Mouse (Mus musculus): ENCODE data around the gene Cldn4. TPM values are rescaled to one million over a fixed set of nuclear protein-coding genes. Genes with fewer than 3 reads are reported as not detected.
"Not testable (repeated sequence)": the region's sequence is repeated elsewhere in the genome, so short reads cannot be mapped to it uniquely, and the experiment has no call there.

Cldn4 gene
- polyA plus RNA-seq, 1 experiment from 2014 or later = not detected

DNA sequence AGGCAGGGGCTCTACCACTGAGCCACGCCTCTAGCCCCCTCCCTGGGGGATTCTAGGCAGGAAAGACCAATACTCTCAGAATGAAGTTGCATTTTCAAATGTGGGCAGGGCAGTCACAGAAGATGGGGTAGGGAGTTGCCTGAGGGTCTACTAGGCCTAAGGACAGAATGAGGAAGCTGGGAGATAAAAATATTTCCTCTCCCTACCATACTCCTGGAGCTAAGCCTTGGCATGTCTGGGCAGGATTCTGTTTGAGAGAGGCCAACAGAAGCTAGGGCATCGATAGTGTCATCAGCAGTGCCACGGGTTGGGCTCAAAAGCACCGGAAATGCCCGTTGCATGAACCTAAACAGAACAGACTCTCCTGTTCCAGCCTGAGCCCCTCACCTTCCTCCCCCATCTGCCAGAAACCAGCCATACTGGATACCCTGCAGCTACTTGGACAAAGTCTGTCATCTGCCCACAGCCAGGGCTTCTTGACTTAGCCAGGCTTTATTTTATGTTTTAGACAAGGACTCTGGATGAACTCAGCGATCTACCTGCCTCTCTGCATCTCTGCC lies 10.0 kb downstream of the Cldn4 start:
- no peaks in the 10 kb centered on the region for H3K9me3 ChIP-seq (ENCODE audit: control insufficient read depth, low read length)
- no peak overlapping the region for H3K9ac ChIP-seq (replicated peaks; ENCODE audit: low read depth, low read length)
- H3K4me1 ChIP-seq (replicated peaks; ENCODE audit: control insufficient read depth, insufficient read depth, low read length) = peaks cover 6% of the 10 kb centered on the region; the same call in 1 of the 2 replicates
- H3K36me3 ChIP-seq (ENCODE audit: control insufficient read depth, insufficient read depth) = no peaks in the 10 kb centered on the region
- no peak overlapping the region for H3K4me3 ChIP-seq (replicated peaks; ENCODE audit: low read length)
- H3K4me2 ChIP-seq (ENCODE audit: low read length) = no peak overlapping the region
- 94% methylated on average over 6 of the region's 6 CpGs for WGBS
- ATAC-seq = no peak
- H3K27ac ChIP-seq (ENCODE audit: low read length) = no peak overlapping the region
- no peaks in the 10 kb centered on the region for H3K27me3 ChIP-seq (replicated peaks; ENCODE audit: control insufficient read depth, insufficient read depth, low read length)

DNA sequence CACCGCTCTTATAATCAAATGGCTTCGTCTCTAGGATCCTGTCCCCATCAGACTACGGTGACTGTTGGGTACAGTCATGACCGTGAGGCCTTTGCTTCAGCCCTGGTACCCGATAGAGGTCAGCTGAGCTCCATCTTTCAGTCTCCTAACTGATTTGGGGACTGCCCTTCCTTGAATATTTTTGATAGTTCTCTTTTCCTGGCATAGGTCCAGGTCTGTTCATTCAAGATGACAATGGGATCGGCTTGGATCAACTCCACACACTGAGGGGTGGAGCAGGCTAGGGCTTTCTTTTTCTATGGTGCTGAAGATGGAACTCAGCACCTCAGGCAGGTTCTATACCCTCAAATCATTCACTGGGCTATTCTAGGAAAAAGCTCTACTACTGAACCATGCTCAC lies 10.7 kb downstream of the Cldn4 start:
- Histone ChIP-seq H3K27ac (ENCODE audit: low read length) (no peak overlapping the region), H3K4me3 (replicated peaks; ENCODE audit: low read length) (no peak overlapping the region), H3K9me3 (ENCODE audit: control insufficient read depth, low read length) (no peaks in the 10 kb centered on the region), H3K27me3 (replicated peaks; ENCODE audit: control insufficient read depth, insufficient read depth, low read length) (no peaks in the 10 kb centered on the region), H3K4me1 (replicated peaks; ENCODE audit: control insufficient read depth, insufficient read depth, low read length) (peaks cover 6% of the 10 kb centered on the region; the same call in 1 of the 2 replicates), H3K4me2 (ENCODE audit: low read length) (no peak overlapping the region), H3K36me3 (ENCODE audit: control insufficient read depth, insufficient read depth) (no peaks in the 10 kb centered on the region), H3K9ac (replicated peaks; ENCODE audit: low read depth, low read length) (no peak overlapping the region)
- WGBS = 88% methylated on average over 6 of the region's 6 CpGs
- ATAC-seq = no peak

DNA sequence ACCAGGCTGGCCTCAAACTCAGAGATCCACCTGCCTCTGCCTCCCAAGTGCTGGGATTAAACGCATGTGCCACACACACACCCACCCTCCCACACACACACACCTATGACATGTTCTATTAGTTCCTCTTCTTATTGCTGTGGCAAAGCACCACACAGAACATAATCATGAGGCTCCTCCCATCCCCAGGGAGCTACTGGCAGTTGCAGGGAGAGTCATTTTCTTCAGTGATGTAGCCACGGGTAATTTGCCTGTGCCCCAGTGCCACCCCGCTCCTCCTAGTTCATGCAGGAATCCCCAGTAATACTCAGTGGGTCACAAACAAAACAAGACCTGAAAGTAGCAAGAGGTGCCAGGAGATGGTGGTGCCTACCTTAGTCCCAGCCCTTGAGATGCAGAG lies 12.1 kb downstream of the Cldn4 start:
- Histone ChIP-seq H3K4me2 (ENCODE audit: low read length) (no peak overlapping the region), H3K9ac (replicated peaks; ENCODE audit: low read depth, low read length) (no peak overlapping the region), H3K36me3 (ENCODE audit: control insufficient read depth, insufficient read depth) (no peaks in the 10 kb centered on the region), H3K4me1 (replicated peaks; ENCODE audit: control insufficient read depth, insufficient read depth, low read length) (peaks cover 6% of the 10 kb centered on the region; the same call in 1 of the 2 replicates), H3K4me3 (replicated peaks; ENCODE audit: low read length) (no peak overlapping the region), H3K27ac (ENCODE audit: low read length) (no peak overlapping the region), H3K27me3 (replicated peaks; ENCODE audit: control insufficient read depth, insufficient read depth, low read length) (peaks cover 2% of the 10 kb centered on the region; the same call in 1 of the 2 replicates), H3K9me3 (ENCODE audit: control insufficient read depth, low read length) (no peaks in the 10 kb centered on the region)
- no peak for ATAC-seq
- 95% methylated on average over 3 of the region's 3 CpGs for WGBS

DNA sequence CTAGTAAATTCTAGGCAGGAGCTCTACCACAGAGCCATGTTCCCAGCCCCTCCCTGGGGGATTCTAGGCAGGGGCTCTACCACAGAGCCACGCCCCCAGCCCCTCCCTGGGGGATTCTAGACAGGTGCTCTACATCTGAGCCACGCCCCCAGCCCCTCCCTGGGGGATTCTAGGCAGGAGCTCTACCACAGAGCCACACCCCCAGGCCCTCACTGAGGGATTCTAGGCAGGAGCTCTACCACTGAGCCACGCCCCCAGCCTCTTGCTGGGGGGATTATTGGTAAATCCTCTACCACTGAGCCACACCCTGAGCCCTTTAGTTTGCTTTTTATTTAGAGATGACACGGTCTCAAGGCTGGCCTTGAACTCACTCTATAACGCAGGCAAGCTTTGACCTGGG lies 13.0 kb downstream of the Cldn4 start:
- ATAC-seq; H3K4me3 ChIP-seq (replicated peaks; ENCODE audit: low read length); H3K4me1 ChIP-seq (replicated peaks; ENCODE audit: control insufficient read depth, insufficient read depth, low read length); H3K9ac ChIP-seq (replicated peaks; ENCODE audit: low read depth, low read length); H3K27me3 ChIP-seq (replicated peaks; ENCODE audit: control insufficient read depth, insufficient read depth, low read length); H3K9me3 ChIP-seq (ENCODE audit: control insufficient read depth, low read length); H3K27ac ChIP-seq (ENCODE audit: low read length); H3K36me3 ChIP-seq (ENCODE audit: control insufficient read depth, insufficient read depth); H3K4me2 ChIP-seq (ENCODE audit: low read length): not testable (repeated sequence)
- WGBS = 89% methylated on average over 5 of the region's 5 CpGs

DNA sequence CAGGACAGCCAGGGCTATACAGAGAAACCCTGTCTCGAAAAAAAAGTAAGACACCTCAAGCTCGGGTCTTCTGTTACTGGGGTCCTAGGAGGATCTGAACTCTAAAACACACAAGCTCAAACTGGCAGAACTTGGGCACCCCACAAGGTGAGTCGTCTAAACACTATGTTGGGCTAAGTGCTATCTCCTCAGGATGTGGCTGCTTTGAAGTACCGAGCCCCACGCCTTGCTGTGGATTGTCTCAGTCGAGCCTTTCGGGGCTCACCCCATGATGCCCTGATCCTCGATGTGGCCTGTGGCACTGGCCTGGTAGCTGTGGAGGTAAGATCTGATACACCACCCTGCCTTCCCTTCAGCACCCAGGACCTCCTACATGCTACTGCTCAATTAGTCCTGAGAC lies 13.5 kb downstream of the Cldn4 start:
- 93% methylated on average over 8 of the region's 8 CpGs for WGBS
- ATAC-seq = no peak
- Histone ChIP-seq H3K9me3 (ENCODE audit: control insufficient read depth, low read length) (no peaks in the 10 kb centered on the region), H3K27ac (ENCODE audit: low read length) (no peak overlapping the region), H3K36me3 (ENCODE audit: control insufficient read depth, insufficient read depth) (no peaks in the 10 kb centered on the region), H3K9ac (replicated peaks; ENCODE audit: low read depth, low read length) (no peak overlapping the region), H3K27me3 (replicated peaks; ENCODE audit: control insufficient read depth, insufficient read depth, low read length) (peaks cover 2% of the 10 kb centered on the region; the same call in 1 of the 2 replicates), H3K4me2 (ENCODE audit: low read length) (no peak overlapping the region), H3K4me1 (replicated peaks; ENCODE audit: control insufficient read depth, insufficient read depth, low read length) (peaks cover 6% of the 10 kb centered on the region; the same call in 1 of the 2 replicates), H3K4me3 (replicated peaks; ENCODE audit: low read length) (no peak overlapping the region)

DNA sequence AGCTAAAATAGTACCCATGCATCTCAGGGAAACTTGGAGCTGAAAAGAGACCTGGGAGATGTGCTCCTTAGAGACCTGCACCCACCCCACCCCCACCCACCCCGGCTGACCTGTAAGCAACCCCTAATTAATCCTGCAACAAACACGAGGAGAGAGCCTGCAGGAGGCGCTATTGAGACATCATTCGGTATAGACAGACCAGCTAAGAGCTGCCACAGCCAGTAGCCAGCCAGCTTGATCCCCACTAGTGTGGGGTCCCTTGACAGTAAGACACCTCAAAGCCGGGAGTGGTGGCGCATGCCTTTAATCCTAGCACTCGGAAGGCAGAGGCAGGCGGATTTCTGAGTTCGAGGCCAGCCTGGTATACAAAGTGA lies 13.8 kb downstream of the Cldn4 start:
- peak overlapping the region; percentile 79 for H3K4me3 ChIP-seq (replicated peaks; ENCODE audit: low read length)
- no peaks in the 10 kb centered on the region for H3K9me3 ChIP-seq (ENCODE audit: control insufficient read depth, low read length)
- H3K4me1 ChIP-seq (replicated peaks; ENCODE audit: control insufficient read depth, insufficient read depth, low read length) = peaks cover 6% of the 10 kb centered on the region; the same call in 1 of the 2 replicates
- H3K27me3 ChIP-seq (replicated peaks; ENCODE audit: control insufficient read depth, insufficient read depth, low read length) = peaks cover 2% of the 10 kb centered on the region; the same call in 1 of the 2 replicates
- 50% methylated on average over 9 of the region's 9 CpGs for WGBS
- H3K27ac ChIP-seq (ENCODE audit: low read length) = no peak overlapping the region
- peak overlapping the region; percentile 85 for H3K4me2 ChIP-seq (ENCODE audit: low read length)
- ATAC-seq = peak; percentile 3; the same call in 1 of the 2 replicates
- H3K36me3 ChIP-seq (ENCODE audit: control insufficient read depth, insufficient read depth) = no peaks in the 10 kb centered on the region
- H3K9ac ChIP-seq (replicated peaks; ENCODE audit: low read depth, low read length) = peak overlapping the region; percentile 77

DNA sequence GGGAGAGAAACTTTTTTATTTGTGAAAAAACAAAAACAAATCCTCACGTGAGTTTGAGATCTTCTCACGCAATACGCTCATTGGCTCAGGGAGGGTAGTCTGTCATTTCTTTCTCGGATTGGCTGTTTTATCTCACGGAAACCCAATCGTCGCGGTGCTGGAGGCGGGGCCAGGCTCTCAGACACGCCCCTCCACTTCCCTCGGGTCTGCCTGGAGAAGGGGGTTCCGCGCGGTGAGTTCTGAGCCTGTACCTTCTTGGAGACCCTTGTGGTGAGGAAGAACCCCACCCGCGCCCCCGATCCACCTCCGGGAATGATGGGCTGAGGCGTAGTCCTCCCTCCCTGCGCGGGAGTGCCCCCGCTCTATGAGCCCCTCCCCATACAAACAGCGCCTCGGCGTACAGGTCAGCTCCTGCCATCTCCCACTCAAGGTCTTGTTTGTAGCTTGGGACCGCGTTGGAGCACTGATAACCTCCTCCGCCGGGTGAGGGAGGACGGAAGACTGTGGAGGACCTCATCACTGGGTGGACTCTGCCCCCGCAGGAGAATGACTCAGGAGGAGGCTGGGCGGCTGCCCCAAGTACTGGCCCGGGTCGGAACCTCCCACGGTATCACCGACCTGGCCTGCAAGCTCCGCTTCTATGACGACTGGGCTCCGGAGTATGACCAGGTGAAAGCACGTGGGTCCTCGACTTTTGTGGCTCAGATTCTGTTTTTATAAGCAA lies 14.4 kb downstream of the Cldn4 start, which contains the start of gene Mettl27:
TSS of gene Mettl27 (plus strand) at position 190 of the 724 bp plus-strand sequence.
- H3K27ac ChIP-seq (ENCODE audit: low read length) = no peak within 1 kb of the TSS
- H3K4me1 ChIP-seq (replicated peaks; ENCODE audit: control insufficient read depth, insufficient read depth, low read length) = peaks cover 6% of the 10 kb centered on the region; the same call in 1 of the 2 replicates
- H3K27me3 ChIP-seq (replicated peaks; ENCODE audit: control insufficient read depth, insufficient read depth, low read length) = peaks cover 2% of the 10 kb centered on the region; the same call in 1 of the 2 replicates
- H3K36me3 ChIP-seq (ENCODE audit: control insufficient read depth, insufficient read depth) = no peaks in the 10 kb centered on the region
- ATAC-seq = peak; percentile 100
- peak within 1 kb of the TSS; percentile 85 for H3K4me2 ChIP-seq (ENCODE audit: low read length)
- H3K4me3 ChIP-seq (replicated peaks; ENCODE audit: low read length) = peak within 1 kb of the TSS; percentile 79
- H3K9me3 ChIP-seq (ENCODE audit: control insufficient read depth, low read length) = no peaks in the 10 kb centered on the region
- H3K9ac ChIP-seq (replicated peaks; ENCODE audit: low read depth, low read length) = peak within 1 kb of the TSS; percentile 77
- under 1% methylated on average over 41 of the region's 41 CpGs for WGBS

DNA sequence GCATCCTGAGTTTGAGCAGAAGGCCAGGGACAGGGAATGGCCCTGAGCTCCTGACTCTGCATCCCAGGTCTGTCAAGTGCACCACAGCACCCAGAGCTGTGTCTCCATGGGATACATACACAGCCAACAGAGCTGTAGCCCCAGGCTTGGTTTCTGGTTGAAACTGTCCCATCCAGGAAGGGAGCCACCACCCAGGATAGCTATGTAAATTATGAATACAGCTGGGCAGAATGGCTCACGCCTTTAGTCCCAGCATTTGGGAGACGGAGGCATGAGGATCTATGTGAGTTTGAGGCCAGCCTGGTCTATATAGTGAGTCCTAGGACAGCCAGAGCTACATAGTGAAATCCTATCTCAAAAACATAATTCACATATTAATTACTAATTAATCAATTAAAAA lies 16.7 kb downstream of the Cldn4 start:
- Histone ChIP-seq H3K27ac (ENCODE audit: low read length) (no peak overlapping the region), H3K4me1 (replicated peaks; ENCODE audit: control insufficient read depth, insufficient read depth, low read length) (peaks cover 6% of the 10 kb centered on the region; the same call in 1 of the 2 replicates), H3K4me2 (ENCODE audit: low read length) (no peak overlapping the region), H3K9me3 (ENCODE audit: control insufficient read depth, low read length) (no peaks in the 10 kb centered on the region), H3K4me3 (replicated peaks; ENCODE audit: low read length) (no peak overlapping the region), H3K27me3 (replicated peaks; ENCODE audit: control insufficient read depth, insufficient read depth, low read length) (peaks cover 2% of the 10 kb centered on the region; the same call in 1 of the 2 replicates), H3K36me3 (ENCODE audit: control insufficient read depth, insufficient read depth) (no peaks in the 10 kb centered on the region), H3K9ac (replicated peaks; ENCODE audit: low read depth, low read length) (no peak overlapping the region)
- no peak for ATAC-seq
- 85% methylated on average over 2 of the region's 2 CpGs for WGBS

DNA sequence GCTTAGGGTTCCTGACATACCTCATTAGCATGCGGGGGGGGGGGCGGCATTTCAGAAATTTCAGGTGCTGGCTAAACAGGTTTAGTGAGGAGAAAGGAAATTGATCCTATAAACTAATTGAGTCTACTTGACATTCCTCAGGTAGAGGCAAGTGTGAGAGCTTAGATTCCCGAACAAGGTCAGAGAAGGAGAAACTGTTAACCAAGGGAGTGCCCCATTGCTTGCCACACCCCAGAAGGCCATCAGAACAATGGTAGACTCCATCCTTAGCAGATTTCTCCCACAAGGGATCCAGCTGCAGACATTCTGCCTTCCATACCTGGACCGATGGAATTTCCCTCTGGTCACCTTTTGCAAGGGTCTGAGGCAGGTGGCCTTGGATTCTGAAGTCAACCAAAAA lies 20.0 kb downstream of the Cldn4 start:
- H3K36me3 ChIP-seq (ENCODE audit: control insufficient read depth, insufficient read depth) = no peaks in the 10 kb centered on the region
- H3K27me3 ChIP-seq (replicated peaks; ENCODE audit: control insufficient read depth, insufficient read depth, low read length) = peaks cover 2% of the 10 kb centered on the region; the same call in 1 of the 2 replicates
- WGBS = 91% methylated on average over 4 of the region's 4 CpGs
- H3K4me1 ChIP-seq (replicated peaks; ENCODE audit: control insufficient read depth, insufficient read depth, low read length) = no peaks in the 10 kb centered on the region
- H3K9ac ChIP-seq (replicated peaks; ENCODE audit: low read depth, low read length) = no peak overlapping the region
- no peak overlapping the region for H3K27ac ChIP-seq (ENCODE audit: low read length)
- no peaks in the 10 kb centered on the region for H3K9me3 ChIP-seq (ENCODE audit: control insufficient read depth, low read length)
- no peak for ATAC-seq
- no peak overlapping the region for H3K4me3 ChIP-seq (replicated peaks; ENCODE audit: low read length)
- no peak overlapping the region for H3K4me2 ChIP-seq (ENCODE audit: low read length)
